Mouse (Mus musculus) megakaryocyte, embryonic 14.5 days (primary cell): ENCODE results near the gene Zfp367.

Source experiments
- FLI1 ChIP-seq: IDR thresholded peaks from 2 replicates; pipeline ENCODE4 v1.6.1; 2012; ENCODE audit warnings: low read length, inconsistent platforms, mixed read lengths
- GATA1 ChIP-seq: IDR thresholded peaks from 3 replicates; pipeline ENCODE4 v1.6.1; 2012; ENCODE audit warnings: mixed read lengths, low read length, inconsistent platforms, borderline replicate concordance

DNA sequence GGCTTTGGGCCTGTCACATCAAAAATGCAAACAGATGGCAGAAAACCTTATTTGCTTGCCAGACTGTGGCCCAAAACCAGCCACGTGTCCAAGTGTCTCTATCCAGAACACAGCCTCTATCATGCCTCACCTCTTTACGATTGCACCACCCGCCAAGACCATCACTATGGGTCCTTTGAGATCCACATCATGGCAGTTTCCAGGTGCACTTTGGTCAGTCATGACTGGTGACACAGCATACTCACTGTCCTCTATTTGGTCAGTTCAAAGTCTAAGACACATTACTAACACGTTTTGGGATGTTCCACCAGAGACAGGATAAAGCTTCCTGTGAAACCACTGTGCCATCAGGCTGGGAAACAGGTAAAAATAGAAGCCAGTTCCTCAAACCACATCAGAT is 30.6 kb upstream of the Zfp367 start:
- TF ChIP-seq FLI1 (no peak), GATA1 (no peak)
